Mouse (Mus musculus) olfactory bulb, adult 2 months (tissue): ENCODE data around the gene Tjp1. TPM values are rescaled to one million over a fixed set of nuclear protein-coding genes. Genes with fewer than 3 reads are reported as not detected.

Source experiments
- H3K27ac ChIP-seq: fragments of 200-500 bp; 2 replicates; pipeline ENCODE4 v1.5.1; 2012; ENCODE audit warnings: low read depth, low read length; ENCODE audit not compliant: insufficient read depth
- H3K4me1 ChIP-seq: fragments of 200-500 bp; 2 replicates; pipeline ENCODE4 v1.6.1; 2012; ENCODE audit warnings: low read length; ENCODE audit not compliant: control insufficient read depth, insufficient read depth
- H3K4me3 ChIP-seq: fragments of 200-500 bp; 2 replicates; pipeline ENCODE4 v1.5.1; 2012; ENCODE audit warnings: mild to moderate bottlenecking, low read depth, low read length, moderate library complexity; ENCODE audit not compliant: insufficient read depth
- CTCF ChIP-seq: fragments of 200-500 bp; IDR thresholded peaks from 2 replicates; pipeline ENCODE4 v1.5.1; 2012; ENCODE audit warnings: low read depth, mild to moderate bottlenecking, low read length, moderate library complexity; ENCODE audit not compliant: insufficient read depth
- POLR2A ChIP-seq: fragments of 200-500 bp; IDR thresholded peaks from 2 replicates; pipeline ENCODE4 v1.6.1; 2012; ENCODE audit warnings: mild to moderate bottlenecking, low read depth, low read length, moderate library complexity; ENCODE audit not compliant: insufficient read depth
- WGBS: fragments of 180-500 bp; shearing (Covaris S2); methylation state at CpG from one replicate; pipeline ENCODE4 v1.1.7; 2018; 5-methylcytosine and 5-hydroxymethylcytosine counted together
- polyA plus RNA-seq: library from polyadenylated mRNA; stranded (reverse); fragments of >200 nt; gene quantifications from 2 replicates; pipeline ENCODE4 v1.2.4, GENCODE M21; 2012; ENCODE audit warnings: low replicate concordance; ENCODE audit not compliant: missing spikeins, insufficient read depth, insufficient read length

The Tjp1 gene
- polyA plus RNA-seq, 1 experiment, result not detected

DNA sequence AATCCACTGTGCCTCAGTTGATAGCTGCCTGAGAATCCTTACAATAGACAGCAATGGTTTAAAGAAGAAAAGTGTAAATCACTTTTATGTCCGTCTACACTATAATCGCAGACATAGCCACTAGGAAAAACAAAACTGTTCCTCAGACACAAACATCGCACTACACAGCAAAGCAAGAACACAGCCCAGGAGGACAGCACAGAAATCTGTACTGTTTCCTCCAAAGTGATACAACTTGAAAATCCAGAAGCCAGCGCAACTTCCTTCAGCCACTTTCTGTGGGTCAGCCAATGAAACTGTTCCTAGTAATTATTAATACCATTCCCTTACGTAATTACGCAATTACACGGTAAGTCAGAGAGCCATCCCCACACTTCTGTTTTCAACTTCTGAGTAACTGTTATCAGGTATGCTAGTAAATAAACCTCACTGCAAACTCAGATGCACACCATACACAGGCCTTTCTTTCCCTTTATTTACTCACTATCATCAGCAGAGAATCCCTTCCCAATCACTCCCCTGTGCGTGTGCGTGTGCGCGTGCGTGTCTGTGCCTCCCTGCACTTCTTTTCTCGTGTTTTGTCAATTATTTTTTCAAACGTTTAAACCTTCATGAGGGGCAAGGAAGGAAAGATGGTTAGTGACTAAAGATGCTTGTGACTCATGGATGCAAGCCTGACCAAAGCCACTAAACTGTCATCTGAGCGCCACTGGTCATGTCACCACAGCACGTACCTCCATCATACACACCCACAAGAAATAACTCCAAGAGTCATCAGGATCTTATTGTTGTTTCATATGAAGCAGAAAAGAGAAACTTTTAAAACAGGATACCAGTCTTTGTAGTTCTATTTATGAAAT is 160.0 kb downstream of the Tjp1 start:
- Histone ChIP-seq H3K4me1 (peaks cover 3% of the 10 kb centered on the region; the same call in 1 of the 2 replicates), H3K27ac (no peak overlapping the region), H3K4me3 (no peak overlapping the region)
- WGBS, result 75% methylated on average over 16 of the region's 16 CpGs
- TF ChIP-seq POLR2A, result no peak
- TF ChIP-seq CTCF, result no peak

GRCm38 (mm10) chr7:65366153-65366552 is 161.4 kb downstream of the Tjp1 start:
- WGBS, result 45% methylated on average over 1 of the region's 1 CpGs
- no peak for TF ChIP-seq CTCF
- TF ChIP-seq POLR2A, result no peak
- no peak overlapping the region for H3K27ac ChIP-seq
- peaks cover 3% of the 10 kb centered on the region; the same call in 1 of the 2 replicates for H3K4me1 ChIP-seq
- no peak overlapping the region for H3K4me3 ChIP-seq

- 87% methylated on average over 4 of the region's 4 CpGs for WGBS
- no peak overlapping the region for H3K4me3 ChIP-seq
- H3K27ac ChIP-seq, result no peak overlapping the region
- TF ChIP-seq CTCF (no peak), POLR2A (no peak)
- peaks cover 3% of the 10 kb centered on the region; the same call in 1 of the 2 replicates for H3K4me1 ChIP-seq
Observed at GRCm38 (mm10) chr7:65365560-65365959, 162.0 kb downstream of the Tjp1 start.

DNA sequence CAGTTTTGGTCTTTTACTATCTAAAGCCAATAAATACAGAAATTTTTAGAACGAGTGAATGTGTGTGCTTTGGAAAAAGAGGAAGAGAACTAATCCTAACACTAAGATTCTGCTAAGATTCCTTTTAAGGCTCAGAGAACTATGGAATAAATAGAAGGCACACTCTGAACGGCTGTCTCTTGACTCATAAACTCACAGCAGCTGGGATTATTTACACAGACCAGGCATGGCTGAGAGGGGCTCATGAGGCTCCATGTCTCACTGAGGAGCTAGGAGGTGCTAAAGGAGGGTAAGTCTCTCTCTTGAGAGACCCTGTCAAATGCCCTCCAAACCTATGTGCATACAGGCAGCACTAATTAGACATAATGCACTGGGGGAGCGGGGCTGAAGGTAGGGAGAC is 167.3 kb downstream of the Tjp1 start:
- Histone ChIP-seq H3K27ac (no peak overlapping the region), H3K4me1 (no peaks in the 10 kb centered on the region), H3K4me3 (no peak overlapping the region)
- 51% methylated on average over 3 of the region's 3 CpGs for WGBS
- no peak for TF ChIP-seq CTCF
- no peak for TF ChIP-seq POLR2A

GRCm38 (mm10) chr7:65359774-65360173 is 167.8 kb downstream of the Tjp1 start:
- WGBS, result 66% methylated on average over 8 of the region's 8 CpGs
- Histone ChIP-seq H3K27ac (no peak overlapping the region), H3K4me3 (no peak overlapping the region), H3K4me1 (no peaks in the 10 kb centered on the region)
- TF ChIP-seq CTCF (no peak), POLR2A (no peak)

GRCm38 (mm10) chr7:65357538-65357937 is 170.0 kb downstream of the Tjp1 start:
- Histone ChIP-seq H3K4me1 (no peaks in the 10 kb centered on the region), H3K27ac (no peak overlapping the region), H3K4me3 (no peak overlapping the region)
- WGBS, result 40% methylated on average over 1 of the region's 1 CpGs
- TF ChIP-seq CTCF, result no peak

GRCm38 (mm10) chr7:65356204-65356603 is 171.4 kb downstream of the Tjp1 start:
- TF ChIP-seq CTCF (no peak), POLR2A (no peak)
- H3K4me3 ChIP-seq, result no peak overlapping the region
- no peaks in the 10 kb centered on the region for H3K4me1 ChIP-seq
- WGBS, result 74% methylated on average over 1 of the region's 1 CpGs
- H3K27ac ChIP-seq, result no peak overlapping the region

DNA sequence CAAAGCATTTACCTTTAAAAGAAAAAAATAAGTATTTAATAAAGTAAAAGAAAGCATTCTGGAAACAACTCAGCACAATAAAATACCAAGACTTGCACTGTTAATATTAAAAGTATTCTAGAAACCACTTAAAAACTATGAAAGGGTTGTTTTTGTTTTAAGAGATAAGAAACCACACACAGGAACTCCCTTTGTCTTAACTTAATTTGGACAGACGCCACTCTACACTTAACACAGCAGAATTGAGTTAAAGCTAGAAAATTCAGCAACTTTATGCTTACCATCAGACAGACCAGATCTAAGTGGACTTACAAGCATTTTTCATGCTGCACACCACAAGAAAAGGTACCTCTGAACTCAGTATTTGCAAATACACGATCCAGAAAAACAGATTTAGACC is 172.7 kb downstream of the Tjp1 start:
- WGBS, result 69% methylated on average over 2 of the region's 2 CpGs
- TF ChIP-seq POLR2A (no peak), CTCF (no peak)
- H3K27ac ChIP-seq, result no peak overlapping the region
- H3K4me1 ChIP-seq, result no peaks in the 10 kb centered on the region
- H3K4me3 ChIP-seq, result no peak overlapping the region

DNA sequence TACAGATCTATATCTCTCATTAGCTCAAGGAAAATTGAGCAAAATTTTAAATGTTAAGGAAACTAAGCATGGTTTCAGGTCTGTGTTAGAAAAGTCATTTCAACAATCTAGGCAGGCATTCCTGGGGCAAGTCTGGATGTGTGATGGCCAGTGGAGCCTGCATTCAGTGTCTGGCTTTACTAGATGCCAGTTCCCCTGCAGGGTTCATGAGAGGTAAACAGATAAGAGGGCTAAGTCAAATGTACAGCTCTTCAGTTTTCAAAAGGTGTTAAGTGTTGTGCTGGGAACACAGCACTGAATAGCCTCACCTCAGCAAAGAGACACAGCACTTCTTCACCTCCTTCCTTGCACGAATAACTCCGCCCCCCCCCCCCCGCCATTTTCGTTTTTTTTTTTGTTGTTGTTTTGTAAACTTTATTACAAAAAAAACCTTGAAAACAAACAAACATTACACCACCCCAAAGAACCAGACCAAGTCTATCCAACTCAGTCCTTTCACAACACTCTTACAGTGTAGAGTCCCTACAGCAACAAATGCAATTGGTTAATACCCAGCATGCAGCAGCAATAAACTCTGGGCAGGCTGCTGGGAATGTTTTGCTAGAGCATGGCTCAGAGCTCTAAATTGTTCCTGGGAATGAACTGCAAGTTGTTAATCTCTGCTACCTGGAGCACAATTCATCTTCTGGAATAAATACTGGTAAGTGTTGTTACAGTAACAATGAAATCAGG is 177.1 kb downstream of the Tjp1 start:
- Histone ChIP-seq H3K27ac (no peak overlapping the region), H3K4me3 (no peak overlapping the region), H3K4me1 (no peaks in the 10 kb centered on the region)
- WGBS, result 68% methylated on average over 4 of the region's 4 CpGs
- TF ChIP-seq CTCF (no peak), POLR2A (no peak)
